Mouse (Mus musculus): ENCODE measurements around the gene Unc5a. TPM values are rescaled to one million over a fixed set of nuclear protein-coding genes. Genes with fewer than 3 reads are reported as not detected.

Unc5a gene
- total RNA-seq, 2 experiments from 2014 or later, result 12.0 to 13.8 TPM

DNA sequence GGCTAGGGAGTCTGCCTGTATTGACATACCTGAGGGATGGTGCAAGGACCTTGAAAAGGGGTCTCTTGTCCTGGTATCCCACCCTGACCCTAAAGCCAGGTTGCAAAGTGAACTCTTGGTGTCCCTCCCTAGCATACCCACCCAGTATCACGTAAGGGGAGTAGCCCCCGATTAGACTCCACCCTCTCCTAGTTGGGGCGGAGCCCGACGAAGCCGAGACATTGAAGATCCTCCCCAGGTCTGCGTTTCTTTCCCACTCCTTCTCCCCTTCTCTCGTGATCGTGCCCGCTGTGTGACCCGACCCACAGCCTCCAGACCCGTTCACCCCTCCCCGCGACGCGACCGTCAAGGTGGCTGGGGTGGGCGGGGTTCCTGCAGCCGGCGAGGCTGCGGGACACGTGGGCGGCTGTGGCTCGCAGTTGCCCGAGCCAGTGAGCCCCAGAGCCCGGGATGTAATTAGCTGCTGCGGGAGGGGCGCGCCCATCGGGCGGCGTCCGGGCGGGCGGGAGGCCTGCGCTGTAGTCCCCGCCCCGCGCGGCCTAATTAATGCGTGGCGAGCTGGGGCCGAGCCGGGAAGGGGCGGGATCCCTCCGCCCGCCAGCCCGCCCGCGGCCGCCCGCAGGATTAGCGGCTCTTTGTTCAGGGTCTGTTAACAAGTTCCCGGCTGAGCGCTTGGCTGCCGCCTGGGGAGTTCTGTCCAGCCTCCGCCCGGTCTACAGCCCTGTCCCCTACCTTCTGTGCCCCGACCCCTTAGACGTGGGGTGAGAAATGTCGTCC, 6.7 kb downstream of the Unc5a start:
- DNase-seq (ENCODE audit: low spot score in 2 of 2), result no peak

GRCm38 (mm10) chr13:54957281-54957680, 8.1 kb downstream of the Unc5a start:
- DNase-seq (ENCODE audit: low spot score in 2 of 2), result no peak

DNA sequence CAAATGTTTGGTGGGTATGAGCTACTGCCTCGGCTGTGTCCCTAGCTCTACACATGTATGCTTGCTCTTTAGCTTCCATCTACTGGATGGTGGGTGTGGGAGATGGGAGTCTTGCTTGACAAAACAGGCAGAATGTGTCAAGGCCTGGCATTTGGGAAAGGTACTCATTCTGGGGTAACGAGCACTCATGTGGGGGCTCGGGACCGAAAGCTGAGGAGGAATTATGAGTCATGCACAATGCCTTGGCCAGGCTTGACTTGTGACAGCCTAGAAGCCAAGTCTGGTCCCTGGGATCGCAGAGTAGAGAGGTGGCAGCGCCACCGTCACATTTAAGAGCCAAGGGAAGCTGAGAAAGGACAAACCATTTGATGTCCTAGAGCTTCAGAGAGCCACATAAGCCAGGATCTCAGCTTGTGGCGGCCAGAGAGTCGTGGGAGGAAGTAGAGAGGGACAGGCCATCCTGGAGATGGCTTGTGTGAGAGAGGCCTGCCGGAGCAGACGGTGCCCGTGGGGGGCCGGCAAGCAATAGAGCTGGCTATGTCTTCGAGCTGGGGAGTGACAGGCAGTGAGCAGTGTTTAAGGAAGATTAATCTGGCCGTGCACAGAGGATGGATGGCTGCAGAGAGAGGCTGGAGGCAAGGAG, 10.0 kb downstream of the Unc5a start:
- no peak for DNase-seq (ENCODE audit: low spot score in 2 of 2)

DNA sequence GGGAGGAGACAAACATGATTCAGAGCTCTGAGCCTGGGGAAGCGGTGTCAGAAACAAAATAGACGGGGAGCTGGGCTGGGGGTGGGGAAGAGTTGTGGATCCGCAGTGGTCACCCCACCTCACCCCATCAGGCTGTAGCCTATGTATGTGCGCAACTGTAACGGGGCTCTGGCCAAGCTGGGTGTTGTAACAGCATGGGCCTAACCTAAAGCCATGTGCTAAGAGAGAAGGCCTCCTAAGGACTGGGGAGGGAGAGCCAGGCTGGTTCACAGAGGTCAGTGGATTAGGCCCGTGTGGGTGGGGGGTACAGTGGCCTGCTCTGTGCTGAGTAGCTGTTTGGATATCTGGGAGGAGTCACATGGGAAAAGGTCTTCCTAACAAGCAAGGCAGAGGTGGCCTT, 10.6 kb downstream of the Unc5a start:
- no peak for DNase-seq (ENCODE audit: low spot score in 2 of 2)

- DNase-seq (ENCODE audit: low spot score in 2 of 2), result no peak
These were observed 11.3 kb downstream of the Unc5a start for GRCm38 (mm10) chr13:54960491-54960890.

- DNase-seq (ENCODE audit: low spot score in 2 of 2), result no peak
These were observed 16.0 kb downstream of the Unc5a start for GRCm38 (mm10) chr13:54965256-54965655.

DNA sequence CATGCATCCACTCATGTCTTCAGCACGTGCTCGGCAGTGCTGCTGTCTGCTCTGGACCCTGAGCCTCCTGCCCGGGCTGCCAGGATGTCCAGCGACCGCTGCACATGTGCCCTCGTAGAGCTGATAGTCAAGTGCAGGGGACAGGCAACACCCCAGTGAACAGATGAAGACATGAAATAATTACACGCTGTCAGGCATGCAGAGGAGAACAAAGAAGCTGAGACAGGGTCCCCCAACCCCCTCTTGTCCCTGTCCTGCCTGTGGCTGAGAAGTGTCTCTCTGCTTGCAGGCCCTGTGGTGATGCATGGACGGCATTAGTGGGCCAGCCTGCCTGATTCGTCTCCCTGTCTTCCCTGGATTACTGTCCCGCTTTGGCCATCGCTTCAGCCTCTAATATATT, 18.3 kb downstream of the Unc5a start:
- no peak for DNase-seq (ENCODE audit: low spot score in 2 of 2)

GRCm38 (mm10) chr13:54968636-54969035, 19.4 kb downstream of the Unc5a start:
- DNase-seq (ENCODE audit: low spot score in 2 of 2), result no peak

DNA sequence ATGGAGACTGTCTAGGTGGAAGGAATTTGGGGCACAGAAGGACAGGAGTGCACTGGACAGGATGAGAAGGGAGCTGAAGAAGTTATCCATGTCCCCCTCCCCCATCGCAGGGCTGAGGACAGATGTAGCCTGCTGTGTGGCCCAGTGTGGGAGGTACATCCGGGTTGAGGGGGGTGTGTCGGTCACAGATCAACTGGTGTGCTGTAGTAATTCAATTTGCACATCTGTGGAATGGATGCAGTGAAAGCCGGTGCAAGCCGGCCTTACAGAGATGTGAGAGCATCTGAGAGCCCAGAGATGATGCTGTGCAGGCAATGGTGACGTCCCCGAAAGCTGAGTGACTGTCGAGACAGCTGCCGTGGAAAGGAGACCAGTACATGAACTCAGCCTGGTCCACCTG, 20.3 kb downstream of the Unc5a start:
- no peak for DNase-seq (ENCODE audit: low spot score in 2 of 2)

DNA sequence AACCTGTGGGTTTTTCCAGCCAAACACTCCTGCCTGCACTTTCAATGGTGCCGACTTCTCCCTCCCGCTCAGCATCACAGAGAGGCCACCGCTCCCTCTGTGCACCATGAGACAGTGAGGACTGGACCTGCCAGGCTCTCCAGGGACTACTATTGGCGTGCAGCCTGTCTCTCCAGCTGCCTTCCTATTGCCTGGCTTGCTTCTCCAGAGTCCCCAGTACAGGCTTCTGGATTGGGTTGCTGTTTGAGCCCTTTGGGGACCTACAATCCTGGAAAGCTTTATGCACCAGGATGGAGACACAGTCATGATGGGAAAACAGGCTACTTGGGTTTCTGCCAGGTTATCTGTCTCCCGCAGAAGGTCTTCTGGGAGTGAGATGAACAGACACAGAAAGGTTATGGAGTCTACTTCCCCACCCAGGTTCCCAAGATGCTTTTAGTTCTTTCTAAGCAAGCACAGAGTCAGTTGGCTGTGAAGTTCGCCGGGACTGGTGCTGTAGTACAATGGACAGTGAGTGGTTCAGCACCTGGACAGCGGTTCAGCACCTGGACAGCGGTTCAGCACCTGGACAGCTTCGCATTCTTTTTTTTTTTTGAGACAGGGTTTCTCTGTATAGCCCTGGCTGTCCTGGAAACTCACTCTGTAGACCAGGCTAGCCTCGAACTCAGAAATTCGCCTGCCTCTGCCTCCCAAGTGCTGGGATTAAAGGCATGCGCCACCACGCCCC, 21.5 kb downstream of the Unc5a start:
- peak in 1 of 2 experiments; percentile 20 for DNase-seq (ENCODE audit: low spot score in 2 of 2)

- DNase-seq (ENCODE audit: low spot score in 2 of 2), result no peak
These were observed 26.3 kb downstream of the Unc5a start for GRCm38 (mm10) chr13:54975546-54975945.

- DNase-seq (ENCODE audit: low spot score in 2 of 2), result no peak
These were observed 29.6 kb downstream of the Unc5a start for GRCm38 (mm10) chr13:54978804-54979203.

DNA sequence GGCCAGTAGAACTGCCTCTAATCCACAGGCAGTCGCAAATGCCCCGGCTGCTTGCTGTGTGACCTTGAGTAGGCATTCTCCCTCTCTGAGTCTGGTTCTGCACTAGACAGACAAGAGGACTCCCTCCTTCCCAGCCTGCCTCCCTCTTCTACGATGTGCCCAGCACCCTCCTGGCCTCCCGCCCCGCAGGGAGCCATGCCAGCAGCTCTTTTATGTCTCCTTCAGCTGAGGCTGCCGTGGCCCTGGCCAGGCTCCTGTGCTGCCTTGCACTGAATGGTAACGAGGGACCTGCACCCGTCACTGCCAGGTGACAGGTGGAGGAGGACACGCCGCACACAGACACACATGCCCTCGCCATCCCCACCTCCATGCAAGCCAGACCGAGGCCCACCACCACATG, 31.7 kb downstream of the Unc5a start:
- no peak for DNase-seq (ENCODE audit: low spot score in 2 of 2)

DNA sequence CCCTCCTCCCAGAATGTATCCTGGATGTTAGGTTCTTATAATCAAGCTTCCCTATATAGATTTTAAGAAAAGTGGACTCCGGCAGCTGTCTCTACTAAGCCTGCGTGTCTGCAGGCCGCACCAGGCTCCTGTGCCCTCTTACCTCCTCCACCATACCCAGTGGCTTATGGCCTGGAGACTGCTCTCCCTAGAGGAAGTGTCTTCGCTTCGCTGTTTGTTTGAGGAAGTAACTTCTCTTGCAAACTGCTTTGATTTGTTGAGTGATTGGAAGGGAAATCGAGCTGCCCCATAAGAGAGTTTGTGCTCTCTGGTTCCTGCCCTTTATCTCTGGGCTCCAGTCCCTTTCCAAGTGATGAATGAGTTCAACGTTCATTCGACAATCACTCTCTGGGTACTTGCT, 33.8 kb downstream of the Unc5a start:
- DNase-seq (ENCODE audit: low spot score in 2 of 2), result no peak

GRCm38 (mm10) chr13:54983614-54984013, 34.4 kb downstream of the Unc5a start:
- no peak for DNase-seq (ENCODE audit: low spot score in 2 of 2)

- DNase-seq (ENCODE audit: low spot score in 2 of 2), result no peak
These were observed 38.2 kb downstream of the Unc5a start for GRCm38 (mm10) chr13:54987405-54987804.

DNA sequence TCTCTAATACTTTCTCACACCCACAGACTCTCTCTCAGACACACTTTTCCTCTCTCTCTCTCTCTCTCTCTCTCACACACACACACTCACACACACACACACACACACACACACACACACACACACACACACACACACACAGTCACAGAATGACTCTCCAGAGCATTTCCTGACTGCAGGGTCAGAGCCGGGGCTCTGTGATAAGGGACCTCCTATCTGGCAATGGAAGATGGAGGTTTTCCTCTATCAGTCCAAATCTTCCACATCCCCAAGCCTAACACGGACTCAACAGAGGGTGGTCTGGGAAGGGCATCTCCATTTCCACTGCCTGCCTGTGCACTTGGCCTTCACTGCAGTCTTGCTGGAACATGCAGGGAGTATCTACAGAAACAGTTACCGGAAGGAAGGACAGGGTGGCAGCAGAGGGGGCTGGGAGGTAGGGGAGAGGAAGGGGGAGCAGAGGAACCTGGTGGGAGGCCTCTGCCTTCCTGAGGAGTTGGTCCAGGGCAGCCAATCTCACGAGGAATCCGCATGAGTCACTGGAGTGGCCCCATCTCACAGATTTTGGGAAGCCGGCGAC, 39.1 kb downstream of the Unc5a start:
- no peak for DNase-seq (ENCODE audit: low spot score in 2 of 2)

DNA sequence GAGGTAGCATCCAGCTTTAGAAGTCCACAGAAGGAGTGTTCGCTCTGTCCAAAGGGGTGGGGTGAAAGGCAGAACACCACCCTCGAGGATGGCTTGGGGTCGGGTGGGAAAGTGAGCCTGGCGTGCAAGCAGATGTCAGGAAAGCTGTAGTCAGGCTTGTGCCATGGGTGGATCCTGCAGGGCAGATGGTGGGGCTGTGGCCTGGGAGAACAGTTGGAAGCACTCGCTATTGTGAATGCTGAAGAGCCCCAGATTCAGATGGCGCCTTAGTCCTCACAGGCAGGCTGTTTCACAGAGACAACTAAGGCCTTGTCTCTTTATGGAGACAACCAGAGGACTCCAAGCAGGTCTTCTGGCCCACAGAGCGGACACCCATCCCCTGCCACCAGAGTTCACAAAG, 43.0 kb downstream of the Unc5a start:
- no peak for DNase-seq (ENCODE audit: low spot score in 2 of 2)

DNA sequence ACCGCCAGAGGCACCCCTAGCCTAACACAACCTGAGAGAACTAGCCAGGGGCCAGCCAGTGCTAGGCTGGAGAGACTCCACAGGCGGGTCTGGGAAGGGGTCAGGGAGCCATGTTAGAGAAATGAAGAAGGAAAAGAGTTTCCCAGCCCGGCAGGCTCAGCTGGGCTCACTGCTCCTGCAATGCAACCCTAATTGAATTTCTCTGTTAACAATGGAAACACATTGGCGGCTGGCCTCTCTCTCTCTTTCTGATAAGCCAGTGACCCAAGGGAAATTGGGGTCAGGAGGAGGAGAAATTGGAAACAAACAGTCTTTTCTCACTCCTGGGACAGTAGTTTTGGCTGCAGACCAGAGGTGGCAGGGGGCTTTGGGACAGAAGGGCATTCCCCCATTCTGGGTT, 45.4 kb downstream of the Unc5a start:
- DNase-seq (ENCODE audit: low spot score in 2 of 2), result no peak

GRCm38 (mm10) chr13:54995161-54995560, 46.0 kb downstream of the Unc5a start:
- DNase-seq (ENCODE audit: low spot score in 2 of 2), result no peak

GRCm38 (mm10) chr13:54997568-54997967, 48.4 kb downstream of the Unc5a start:
- DNase-seq (ENCODE audit: low spot score in 2 of 2), result no peak

- DNase-seq (ENCODE audit: low spot score in 2 of 2), result no peak
These were observed 51.2 kb downstream of the Unc5a start for GRCm38 (mm10) chr13:55000433-55000832.
